Mouse (Mus musculus): Measurements from ENCODE around the gene Olfr1440. TPM values are rescaled to one million over a fixed set of nuclear protein-coding genes. Genes with fewer than 3 reads are reported as not detected.

Gene Olfr1440
- polyA plus RNA-seq, 1 experiment from 2014 or later, result not detected

- no peaks in the 10 kb centered on the region for H3K9me3 ChIP-seq
- no peak overlapping the region for H3K27ac ChIP-seq
- H3K4me1 ChIP-seq, result no peaks in the 10 kb centered on the region
- H3K9ac ChIP-seq, result no peak overlapping the region
- no peak overlapping the region for H3K4me3 ChIP-seq (replicated peaks)
- no peak overlapping the region for H3K4me2 ChIP-seq
- WGBS, result 67% methylated on average over 1 of the region's 1 CpGs
- H3K27me3 ChIP-seq, result no peaks in the 10 kb centered on the region
- no peak for ATAC-seq (ENCODE audit: low FRiP score)
- H3K36me3 ChIP-seq (replicated peaks), result no peaks in the 10 kb centered on the region
These were observed 52.5 kb downstream of the Olfr1440 start for GRCm38 (mm10) chr19:12439581-12439980.

DNA sequence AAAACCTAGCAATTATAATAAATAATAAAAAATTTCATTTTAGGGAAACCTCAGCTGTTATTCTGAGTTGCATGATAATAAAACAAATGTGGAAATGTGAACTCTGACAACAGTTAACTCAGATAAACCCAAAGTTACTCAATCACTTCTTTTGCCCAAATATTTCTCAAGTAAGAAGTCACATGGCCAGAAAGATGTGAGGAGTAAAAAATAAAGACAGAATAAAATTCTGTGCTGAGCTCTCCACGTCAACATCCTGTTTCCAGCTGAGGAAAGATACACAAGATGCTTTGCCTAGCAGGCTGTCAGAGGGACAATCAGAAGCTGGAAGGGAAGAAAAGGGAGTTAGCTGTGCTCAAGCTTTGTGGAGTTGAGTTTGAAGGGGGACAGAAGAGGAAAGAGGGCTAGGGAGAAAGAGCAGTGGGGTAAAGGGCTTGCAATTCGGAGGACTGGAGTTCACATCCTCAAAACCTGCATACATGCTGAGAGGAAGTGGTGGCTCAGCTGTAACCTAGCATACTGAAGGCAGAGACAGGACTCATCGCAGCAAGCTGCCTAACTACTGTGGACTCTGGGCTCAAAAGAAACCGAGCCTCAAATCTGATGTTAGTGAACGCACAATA, 53.1 kb downstream of the Olfr1440 start:
- no peaks in the 10 kb centered on the region for H3K4me1 ChIP-seq
- no peak overlapping the region for H3K9ac ChIP-seq
- no peaks in the 10 kb centered on the region for H3K36me3 ChIP-seq (replicated peaks)
- no peak overlapping the region for H3K4me2 ChIP-seq
- H3K9me3 ChIP-seq, result no peaks in the 10 kb centered on the region
- H3K4me3 ChIP-seq (replicated peaks), result no peak overlapping the region
- no peak overlapping the region for H3K27ac ChIP-seq
- no peak for ATAC-seq (ENCODE audit: low FRiP score)
- no peaks in the 10 kb centered on the region for H3K27me3 ChIP-seq
- WGBS, result 69% methylated on average over 5 of the region's 5 CpGs

- no peaks in the 10 kb centered on the region for H3K4me1 ChIP-seq
- H3K9ac ChIP-seq, result no peak overlapping the region
- H3K27me3 ChIP-seq, result no peaks in the 10 kb centered on the region
- ATAC-seq (ENCODE audit: low FRiP score), result no peak
- H3K4me2 ChIP-seq, result no peak overlapping the region
- H3K9me3 ChIP-seq, result no peaks in the 10 kb centered on the region
- WGBS, result 87% methylated on average over 4 of the region's 4 CpGs
- H3K4me3 ChIP-seq (replicated peaks), result no peak overlapping the region
- no peak overlapping the region for H3K27ac ChIP-seq
- no peaks in the 10 kb centered on the region for H3K36me3 ChIP-seq (replicated peaks)
These were observed 55.5 kb downstream of the Olfr1440 start for GRCm38 (mm10) chr19:12442560-12442959.

DNA sequence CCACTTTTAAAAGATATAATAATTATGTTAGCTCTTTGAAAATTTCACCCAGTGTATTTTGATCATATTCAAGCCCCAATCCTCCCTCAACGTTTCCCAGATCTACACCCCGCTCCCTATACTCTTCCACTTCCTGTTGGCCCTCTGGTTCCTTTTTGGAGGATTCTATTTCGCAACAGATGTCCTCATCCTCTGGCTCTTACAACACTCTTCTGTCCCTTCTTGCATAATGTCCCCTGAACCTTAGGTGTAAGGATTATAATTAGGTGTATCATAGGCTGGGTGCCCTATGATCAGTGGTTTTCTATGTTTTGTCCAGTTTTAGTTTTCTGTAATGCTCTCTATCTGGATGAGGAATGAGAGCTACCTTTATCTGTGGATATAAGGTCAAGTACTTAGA, 57.9 kb downstream of the Olfr1440 start:
- Histone ChIP-seq H3K4me1 (no peaks in the 10 kb centered on the region), H3K9me3 (no peaks in the 10 kb centered on the region)
- WGBS, result 85% methylated on average over 3 of the region's 3 CpGs

More for the DNA sequence above, 57.9 kb downstream of the Olfr1440 start:
- no peak for ATAC-seq (ENCODE audit: low FRiP score)
- no peaks in the 10 kb centered on the region for H3K27me3 ChIP-seq
- no peak overlapping the region for H3K4me2 ChIP-seq
- no peak overlapping the region for H3K9ac ChIP-seq
- H3K4me3 ChIP-seq (replicated peaks), result no peak overlapping the region
- no peak overlapping the region for H3K27ac ChIP-seq
- no peaks in the 10 kb centered on the region for H3K36me3 ChIP-seq (replicated peaks)

Other genes starting within 250 kb of the Olfr1440 start
- gene Olfr1555-ps1, start 217.2 kb upstream of the Olfr1440 start, polyA plus RNA-seq (2016; fragmentation: Nextera tagmentation; extraction: Ambion mirVana), result not detected in 2 replicates
- gene Olfr1431, start 186.6 kb upstream of the Olfr1440 start, polyA plus RNA-seq (2016; fragmentation: Nextera tagmentation; extraction: Ambion mirVana), result not detected in 2 replicates
- gene Olfr1432, start 154.7 kb upstream of the Olfr1440 start, polyA plus RNA-seq (2016; fragmentation: Nextera tagmentation; extraction: Ambion mirVana), result not detected in 2 replicates
- not detected in 2 replicates for gene Olfr262, start 145.6 kb upstream of the Olfr1440 start, polyA plus RNA-seq (2016; fragmentation: Nextera tagmentation; extraction: Ambion mirVana)
- gene Olfr235, start 126.2 kb upstream of the Olfr1440 start, polyA plus RNA-seq (2016; fragmentation: Nextera tagmentation; extraction: Ambion mirVana), result not detected in 2 replicates
- gene Olfr1434, start 107.4 kb upstream of the Olfr1440 start, polyA plus RNA-seq (2016; fragmentation: Nextera tagmentation; extraction: Ambion mirVana), result not detected in 2 replicates
- gene Olfr1436, start 88.1 kb upstream of the Olfr1440 start, polyA plus RNA-seq (2016; fragmentation: Nextera tagmentation; extraction: Ambion mirVana), result not detected in 2 replicates
- not detected in 2 replicates for gene Olfr1437, start 62.2 kb upstream of the Olfr1440 start, polyA plus RNA-seq (2016; fragmentation: Nextera tagmentation; extraction: Ambion mirVana)
- gene Olfr1438-ps1, start 51.4 kb upstream of the Olfr1440 start, polyA plus RNA-seq (2016; fragmentation: Nextera tagmentation; extraction: Ambion mirVana), result not detected in 2 replicates
- gene Olfr1441, start 30.2 kb downstream of the Olfr1440 start, polyA plus RNA-seq (2016; fragmentation: Nextera tagmentation; extraction: Ambion mirVana), result not detected in 2 replicates
- not detected in 2 replicates for gene Pfpl, start 40.6 kb downstream of the Olfr1440 start, polyA plus RNA-seq (2016; fragmentation: Nextera tagmentation; extraction: Ambion mirVana)
- gene Mpeg1, start 73.5 kb downstream of the Olfr1440 start, polyA plus RNA-seq (2016; fragmentation: Nextera tagmentation; extraction: Ambion mirVana), result 0.37 and 0.55 TPM in 2 replicates
- 34.2 and 37.4 TPM in 2 replicates for gene Dtx4, start 114.2 kb downstream of the Olfr1440 start, polyA plus RNA-seq (2016; fragmentation: Nextera tagmentation; extraction: Ambion mirVana)
- 17.9 and 18.4 TPM in 2 replicates for gene Fam111a, start 158.5 kb downstream of the Olfr1440 start, polyA plus RNA-seq (2016; fragmentation: Nextera tagmentation; extraction: Ambion mirVana)
- gene Gm4952, start 212.7 kb downstream of the Olfr1440 start, polyA plus RNA-seq (2016; fragmentation: Nextera tagmentation; extraction: Ambion mirVana), result not detected in 2 replicates
- gene Glyat, start 246.0 kb downstream of the Olfr1440 start, polyA plus RNA-seq (2016; fragmentation: Nextera tagmentation; extraction: Ambion mirVana), result not detected in 2 replicates

All from forebrain, embryonic 12.5 days (tissue).